Mouse (Mus musculus) NIH3T3 (cell line): ENCODE results near the gene Fmo6.

Experiments used
- DNase-seq: peaks from one replicate; pipeline ENCODE4 v3.0.0-alpha.2; 2012; ENCODE audit warnings: low read depth

Fmo6 gene

GRCm38 (mm10) chr1:162914932-162915556 is 22.3 kb downstream of the Fmo6 start:
- no peak for DNase-seq

GRCm38 (mm10) chr1:162912085-162912484 is 25.2 kb downstream of the Fmo6 start:
- DNase-seq, result no peak

GRCm38 (mm10) chr1:162901879-162902278 is 35.4 kb downstream of the Fmo6 start:
- no peak for DNase-seq

GRCm38 (mm10) chr1:162897838-162898811 is 39.2 kb downstream of the Fmo6 start, which contains the start of gene Fmo2:
Gene Fmo2, minus strand, starts transcription at chr1:162898726.
- DNase-seq, result no peak

GRCm38 (mm10) chr1:162895900-162896299 is 41.4 kb downstream of the Fmo6 start:
- DNase-seq, result peak; percentile 85

GRCm38 (mm10) chr1:162893014-162893413 is 44.3 kb downstream of the Fmo6 start:
- DNase-seq, result no peak

GRCm38 (mm10) chr1:162891980-162892451 is 45.3 kb downstream of the Fmo6 start:
- peak; percentile 89 for DNase-seq

GRCm38 (mm10) chr1:162888646-162889045 is 48.7 kb downstream of the Fmo6 start:
- no peak for DNase-seq

- DNase-seq, result no peak
Measured at GRCm38 (mm10) chr1:162887644-162888043, 49.7 kb downstream of the Fmo6 start.

GRCm38 (mm10) chr1:162886138-162886816 is 51.0 kb downstream of the Fmo6 start:
- DNase-seq, result no peak

GRCm38 (mm10) chr1:162882681-162883080 is 54.6 kb downstream of the Fmo6 start:
- DNase-seq, result peak; percentile 23

- peak; percentile 71 for DNase-seq
Measured at GRCm38 (mm10) chr1:162879595-162880369, 57.5 kb downstream of the Fmo6 start.

- DNase-seq, result no peak
Measured at GRCm38 (mm10) chr1:162875091-162875490, 62.2 kb downstream of the Fmo6 start.

GRCm38 (mm10) chr1:162871701-162872311 is 65.5 kb downstream of the Fmo6 start:
- DNase-seq, result no peak

GRCm38 (mm10) chr1:162870978-162871377 is 66.3 kb downstream of the Fmo6 start:
- no peak for DNase-seq

- DNase-seq, result peak; percentile 18
Measured at GRCm38 (mm10) chr1:162867396-162867795, 69.9 kb downstream of the Fmo6 start.
